Mouse (Mus musculus): ENCODE measurements around the gene Abcb10.

- no peak for TF ChIP-seq CTCF (IDR thresholded peaks at IDR 0.05; ENCODE audit: low read depth)
- no peak for TF ChIP-seq EP300 (IDR thresholded peaks at IDR 0.05; ENCODE audit: low read depth)
Measured at GRCm38 (mm10) chr8:123953686-123954085, 29.2 kb downstream of the Abcb10 start.
